Mouse (Mus musculus): Measurements from ENCODE around the gene Cdkl3. TPM values are rescaled to one million over a fixed set of nuclear protein-coding genes. Genes with fewer than 3 reads are reported as not detected.

The Cdkl3 gene
- total RNA-seq, 2 experiments from 2014 or later, result 13.6 to 13.7 TPM

GRCm38 (mm10) chr11:52073528-52074170 is 69.6 kb downstream of the Cdkl3 start:
- no peak for DNase-seq (ENCODE audit: low spot score in 2 of 2)
- Histone ChIP-seq H3K4me3 (no peak overlapping the region), H3K27ac (no peak overlapping the region)
- no peak for TF ChIP-seq CTCF (conservative IDR thresholded peaks at IDR 0.05)

- no peak overlapping the region for H3K27ac ChIP-seq
- no peak for TF ChIP-seq CTCF (conservative IDR thresholded peaks at IDR 0.05)
- no peak for DNase-seq (ENCODE audit: low spot score in 2 of 2)
- H3K4me3 ChIP-seq, result no peak overlapping the region
Measured at GRCm38 (mm10) chr11:52074626-52075470, 70.8 kb downstream of the Cdkl3 start.

GRCm38 (mm10) chr11:52075794-52076633 is 72.0 kb downstream of the Cdkl3 start:
- Histone ChIP-seq H3K4me3 (no peak overlapping the region), H3K27ac (no peak overlapping the region)
- DNase-seq (ENCODE audit: low spot score in 2 of 2), result no peak
- TF ChIP-seq CTCF (conservative IDR thresholded peaks at IDR 0.05), result no peak

GRCm38 (mm10) chr11:52076742-52077352 is 72.8 kb downstream of the Cdkl3 start:
- H3K27ac ChIP-seq, result no peak overlapping the region
- TF ChIP-seq CTCF (conservative IDR thresholded peaks at IDR 0.05), result peak; percentile 12; the same call in 1 of the 2 replicates
- H3K4me3 ChIP-seq, result no peak overlapping the region
- no peak for DNase-seq (ENCODE audit: low spot score in 2 of 2)

GRCm38 (mm10) chr11:52077939-52078338 is 73.9 kb downstream of the Cdkl3 start:
- DNase-seq (ENCODE audit: low spot score in 2 of 2), result no peak
- H3K4me3 ChIP-seq, result no peak overlapping the region
- TF ChIP-seq CTCF (conservative IDR thresholded peaks at IDR 0.05), result no peak
- no peak overlapping the region for H3K27ac ChIP-seq

- Histone ChIP-seq H3K27ac (no peak overlapping the region), H3K4me3 (no peak overlapping the region)
- DNase-seq (ENCODE audit: low spot score in 2 of 2), result peak in 1 of 2 experiments; percentile 29
- no peak for TF ChIP-seq CTCF (conservative IDR thresholded peaks at IDR 0.05)
Measured at GRCm38 (mm10) chr11:52079978-52080377, 76.0 kb downstream of the Cdkl3 start.

- Histone ChIP-seq H3K27ac (no peak overlapping the region), H3K4me3 (no peak overlapping the region)
- no peak for DNase-seq (ENCODE audit: low spot score in 2 of 2)
- no peak for TF ChIP-seq CTCF (conservative IDR thresholded peaks at IDR 0.05)
Measured at GRCm38 (mm10) chr11:52080656-52081055, 76.6 kb downstream of the Cdkl3 start.

- no peak for TF ChIP-seq CTCF (conservative IDR thresholded peaks at IDR 0.05)
- no peak for DNase-seq (ENCODE audit: low spot score in 2 of 2)
- H3K27ac ChIP-seq, result peak overlapping the region; percentile 95
- peak overlapping the region; percentile 23 for H3K4me3 ChIP-seq
Measured at GRCm38 (mm10) chr11:52085857-52086203, 81.8 kb downstream of the Cdkl3 start.

- H3K27ac ChIP-seq, result peak overlapping the region; percentile 95
- no peak for TF ChIP-seq CTCF (conservative IDR thresholded peaks at IDR 0.05)
- DNase-seq (ENCODE audit: low spot score in 2 of 2), result peak; percentile 53 to 84
- peak overlapping the region; percentile 23 for H3K4me3 ChIP-seq
Measured at GRCm38 (mm10) chr11:52086204-52086864, 82.3 kb downstream of the Cdkl3 start.

- no peak for DNase-seq (ENCODE audit: low spot score in 2 of 2)
- H3K27ac ChIP-seq, result no peak overlapping the region
- no peak for TF ChIP-seq CTCF (conservative IDR thresholded peaks at IDR 0.05)
- no peak overlapping the region for H3K4me3 ChIP-seq
Measured at GRCm38 (mm10) chr11:52089291-52089690, 85.3 kb downstream of the Cdkl3 start.

- no peak for TF ChIP-seq CTCF (conservative IDR thresholded peaks at IDR 0.05)
- no peak for DNase-seq (ENCODE audit: low spot score in 2 of 2)
- Histone ChIP-seq H3K27ac (no peak overlapping the region), H3K4me3 (no peak overlapping the region)
Measured at GRCm38 (mm10) chr11:52091261-52091660, 87.2 kb downstream of the Cdkl3 start.

- Histone ChIP-seq H3K27ac (no peak overlapping the region), H3K4me3 (no peak overlapping the region)
- DNase-seq (ENCODE audit: low spot score in 2 of 2), result no peak
- TF ChIP-seq CTCF (conservative IDR thresholded peaks at IDR 0.05), result no peak
Measured at GRCm38 (mm10) chr11:52094568-52094967, 90.5 kb downstream of the Cdkl3 start.
